Mouse (Mus musculus) spleen, adult 2 months (tissue): ENCODE measurements around the gene Psmb1.

Source experiments
- CTCF ChIP-seq: fragments of 200-500 bp; IDR thresholded peaks from 2 replicates; pipeline ENCODE4 v1.5.1; 2011; ENCODE audit warnings: mild to moderate bottlenecking, inconsistent platforms; ENCODE audit not compliant: insufficient read depth, insufficient read length, insufficient replicate concordance; ENCODE audit errors: extremely low read depth
- POLR2A ChIP-seq: fragments of 200-500 bp; IDR thresholded peaks from 2 replicates; pipeline ENCODE4 v1.6.1; 2011; ENCODE audit warnings: low read depth, low read length, inconsistent platforms

DNA sequence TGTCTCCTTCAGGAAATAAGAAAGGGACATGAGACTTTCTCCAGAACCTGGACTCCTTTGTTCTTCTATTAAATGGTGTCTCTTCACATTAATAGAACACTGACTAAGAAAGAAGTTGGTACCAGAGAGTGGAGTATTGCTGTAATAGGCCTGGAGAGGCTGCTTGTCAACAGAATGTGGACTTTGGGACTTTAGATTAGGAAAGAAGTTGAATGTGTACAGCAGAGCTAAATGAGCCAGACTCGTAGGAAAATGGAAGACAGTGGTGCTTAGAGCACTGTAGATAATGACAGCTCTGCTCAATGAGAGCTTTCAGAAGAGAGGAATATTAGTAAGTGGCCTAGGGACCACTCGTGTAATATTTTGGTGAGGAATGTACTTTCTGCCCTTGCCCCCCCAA lies 43.0 kb downstream of the Psmb1 start:
- TF ChIP-seq CTCF, result no peak
- TF ChIP-seq POLR2A, result no peak
